Mouse (Mus musculus) bone marrow macrophage, adult 2 months (primary cell): ENCODE data around the gene Gm7073.

Experiments used
- CTCF ChIP-seq: IDR thresholded peaks from 2 replicates; pipeline ENCODE4 v1.5.1; 2012; ENCODE audit warnings: low read depth, mild to moderate bottlenecking, low read length, moderate library complexity
- POLR2A ChIP-seq: IDR thresholded peaks from 2 replicates; pipeline ENCODE4 v1.6.1; 2012; ENCODE audit warnings: mild to moderate bottlenecking, low read depth, low read length, borderline replicate concordance

GRCm38 (mm10) chrX:60405681-60406080, 133.4 kb downstream of the Gm7073 start:
- no peak for TF ChIP-seq CTCF
- TF ChIP-seq POLR2A = no peak
